Mouse (Mus musculus) myocyte (in vitro differentiated cells): Measurements from ENCODE around the gene Ttyh1.

Experiments used
- CEBPB ChIP-seq: IDR thresholded peaks from 2 replicates; pipeline ENCODE4 v1.6.1; 2011; ENCODE audit warnings: mild to moderate bottlenecking, moderate library complexity; ENCODE audit not compliant: poor library complexity, insufficient read depth, severe bottlenecking
- E2F4 ChIP-seq: IDR thresholded peaks from one replicate; pipeline ENCODE4 v1.6.1; 2011; ENCODE audit warnings: mild to moderate bottlenecking, control low read depth, moderate library complexity; ENCODE audit not compliant: insufficient read depth
- MAX ChIP-seq: IDR thresholded peaks from one replicate; pipeline ENCODE4 v1.6.1; 2011; ENCODE audit warnings: low read depth, mild to moderate bottlenecking, control low read depth
- MYOG ChIP-seq, 3 experiments: IDR thresholded peaks; one replicate each; pipeline ENCODE4 v1.6.1; 2011; ENCODE audit warnings: control low read depth in 2 of 3, low read depth in 2 of 3, mild to moderate bottlenecking in 2 of 3; ENCODE audit not compliant: insufficient read length in 2 of 3, control insufficient read depth in 1 of 3, insufficient read depth in 1 of 3
- POLR2A ChIP-seq: IDR thresholded peaks from one replicate; pipeline ENCODE4 v1.6.1; 2011; ENCODE audit warnings: low read depth, mild to moderate bottlenecking, control low read depth, moderate library complexity; ENCODE audit not compliant: insufficient read length
- POLR2AphosphoS2 ChIP-seq: IDR thresholded peaks from one replicate; pipeline ENCODE4 v1.6.1; 2011; ENCODE audit warnings: low read depth, control low read depth; ENCODE audit not compliant: insufficient read length
- REST ChIP-seq: IDR thresholded peaks from one replicate; pipeline ENCODE4 v1.6.1; 2011; ENCODE audit warnings: mild to moderate bottlenecking, control low read depth, moderate library complexity; ENCODE audit not compliant: insufficient read depth, insufficient read length
- TCF12 ChIP-seq: IDR thresholded peaks from one replicate; pipeline ENCODE4 v1.6.1; 2011; ENCODE audit warnings: mild to moderate bottlenecking, control low read depth; ENCODE audit not compliant: poor library complexity, insufficient read depth, severe bottlenecking
- TCF3 ChIP-seq: IDR thresholded peaks from one replicate; pipeline ENCODE4 v1.6.1; 2011; ENCODE audit warnings: low read depth, control low read depth; ENCODE audit not compliant: insufficient read length
- USF1 ChIP-seq: IDR thresholded peaks from one replicate; pipeline ENCODE4 v1.6.1; 2011; ENCODE audit warnings: low read depth, mild to moderate bottlenecking, control low read depth, moderate library complexity

- TF ChIP-seq POLR2A: no peak
- TF ChIP-seq MAX: no peak
- TF ChIP-seq TCF3: no peak
- TF ChIP-seq TCF12: no peak
- TF ChIP-seq E2F4: no peak
- TF ChIP-seq USF1: no peak
- TF ChIP-seq MYOG (IDR thresholded peaks at IDR 0.05; ENCODE audit: control insufficient read depth in 1 of 3, insufficient read depth in 1 of 3, insufficient read length in 2 of 3, low read depth in 2 of 3): no peak
- no peak for TF ChIP-seq CEBPB
- TF ChIP-seq REST: no peak
- no peak for TF ChIP-seq POLR2AphosphoS2
Measured at GRCm38 (mm10) chr7:4085562-4085961, 33.6 kb upstream of the Ttyh1 start.
